Mouse (Mus musculus) cerebellum, adult 2 months (tissue): ENCODE measurements around the gene Phlda2. TPM values are rescaled to one million over a fixed set of nuclear protein-coding genes. Genes with fewer than 3 reads are reported as not detected.

Experiments
- DNase-seq, 2 experiments: peaks; one replicate each; pipeline ENCODE4 v3.0.0; 2021
- H3K27ac ChIP-seq: fragments of 200-500 bp; 2 replicates; pipeline ENCODE4 v1.5.1; 2012; ENCODE audit warnings: low read length, control low read depth, inconsistent platforms; ENCODE audit not compliant: insufficient read depth
- H3K27me3 ChIP-seq: fragments of 200-500 bp; 2 replicates; pipeline ENCODE4 v1.6.1; 2012; ENCODE audit warnings: inconsistent platforms, mild to moderate bottlenecking, low read length, moderate library complexity; ENCODE audit not compliant: control insufficient read depth, insufficient read depth
- H3K4me1 ChIP-seq: fragments of 200-500 bp; 2 replicates; pipeline ENCODE4 v1.6.1; 2011; ENCODE audit warnings: low read length; ENCODE audit not compliant: control insufficient read depth, insufficient read depth
- H3K4me3 ChIP-seq: fragments of 200-500 bp; replicated peaks from 2 replicates; pipeline ENCODE3; 2011; ENCODE audit warnings: mild to moderate bottlenecking, low read depth, low read length, control low read depth; ENCODE audit not compliant: insufficient read depth
- CTCF ChIP-seq: fragments of 200-500 bp; IDR thresholded peaks from 2 replicates; pipeline ENCODE4 v1.5.1; 2011; ENCODE audit warnings: low read depth, mild to moderate bottlenecking, control low read depth, low read length, moderate library complexity, borderline replicate concordance; ENCODE audit not compliant: insufficient read depth
- POLR2A ChIP-seq: fragments of 200-500 bp; IDR thresholded peaks from 2 replicates; pipeline ENCODE4 v1.6.1; 2011; ENCODE audit warnings: low read length, control low read depth, borderline replicate concordance; ENCODE audit not compliant: insufficient read depth
- WGBS: fragments of 180-500 bp; shearing (Covaris S2); methylation state at CpG from one replicate; pipeline ENCODE4 v1.1.7; 2018; 5-methylcytosine and 5-hydroxymethylcytosine counted together
- polyA plus RNA-seq: library from polyadenylated mRNA; depleted of rRNA; stranded (reverse); fragments of >200 nt; gene quantifications from 2 replicates; pipeline ENCODE4 v1.2.3, GENCODE M21; 2012

Gene Phlda2
- polyA plus RNA-seq, 1 experiment, result not detected

DNA sequence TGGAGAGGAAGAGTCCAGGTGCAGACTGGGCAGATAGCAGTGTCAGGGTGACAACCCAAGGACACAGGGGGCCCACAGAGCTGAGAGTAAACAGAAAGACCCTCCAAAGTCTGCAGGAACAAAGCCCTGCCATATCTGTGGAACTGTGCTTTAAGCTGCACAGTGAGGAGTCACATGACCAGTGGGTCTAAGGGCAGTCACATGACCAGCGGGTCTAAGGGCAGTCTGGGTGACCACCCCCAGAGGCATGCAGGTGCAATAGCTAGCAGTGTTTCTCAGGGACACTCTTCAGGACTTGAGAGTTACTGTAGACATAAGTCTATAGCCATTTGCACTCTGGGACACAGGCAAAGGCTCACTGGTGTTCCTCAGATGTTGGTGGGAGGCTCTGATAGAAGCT lies 6.6 kb upstream of the Phlda2 start:
- Histone ChIP-seq H3K4me1 (no peaks in the 10 kb centered on the region), H3K4me3 (no peak overlapping the region), H3K27me3 (no peaks in the 10 kb centered on the region), H3K27ac (no peak overlapping the region)
- TF ChIP-seq POLR2A (no peak), CTCF (no peak)
- WGBS, result 88% methylated on average over 1 of the region's 1 CpGs
- DNase-seq, result no peak

DNA sequence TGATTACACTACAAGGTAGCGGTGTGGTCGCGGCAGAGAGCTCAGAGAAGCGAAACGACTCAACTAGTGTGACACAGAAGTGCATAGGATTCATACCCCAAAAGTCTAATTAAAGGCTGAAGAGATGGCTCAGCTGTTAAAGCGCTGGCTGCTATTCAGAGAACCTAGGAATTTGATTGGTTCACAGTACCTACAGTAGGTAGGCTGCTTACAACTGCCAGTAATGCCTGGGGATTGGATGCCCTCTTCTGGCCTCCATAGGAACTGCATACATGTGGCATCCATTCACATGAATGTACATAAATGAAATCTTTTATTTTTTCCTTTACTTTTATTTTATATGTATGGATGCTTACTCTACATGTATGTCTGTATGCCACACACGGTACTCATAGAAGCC lies 3.7 kb upstream of the Phlda2 start:
- Histone ChIP-seq H3K27me3 (peaks cover 5% of the 10 kb centered on the region; the same call in 1 of the 2 replicates), H3K4me1 (no peaks in the 10 kb centered on the region), H3K4me3 (no peak overlapping the region), H3K27ac (no peak overlapping the region)
- peak; percentile 15 to 24 for DNase-seq
- 37% methylated on average over 7 of the region's 7 CpGs for WGBS
- TF ChIP-seq CTCF (peak; percentile 44; the same call in 1 of the 2 replicates), POLR2A (no peak)

- Histone ChIP-seq H3K27ac (no peak overlapping the region), H3K4me1 (no peaks in the 10 kb centered on the region), H3K4me3 (no peak overlapping the region), H3K27me3 (peaks cover 5% of the 10 kb centered on the region; the same call in 1 of the 2 replicates)
- no peak for DNase-seq
- WGBS, result 73% methylated on average over 7 of the region's 7 CpGs
- TF ChIP-seq CTCF, result no peak
- no peak for TF ChIP-seq POLR2A
These were observed 3.3 kb upstream of the Phlda2 start for GRCm38 (mm10) chr7:143506271-143506670.

- peak; percentile 43; the same call in 1 of the 2 replicates for TF ChIP-seq CTCF
- no peak for TF ChIP-seq POLR2A
- 32% methylated on average over 11 of the region's 11 CpGs for WGBS
- peak; percentile 32 to 47 for DNase-seq
- Histone ChIP-seq H3K4me1 (no peaks in the 10 kb centered on the region), H3K4me3 (no peak overlapping the region), H3K27ac (no peak overlapping the region), H3K27me3 (peaks cover 5% of the 10 kb centered on the region; the same call in 1 of the 2 replicates)
These were observed 2.9 kb upstream of the Phlda2 start for GRCm38 (mm10) chr7:143505823-143506222.

GRCm38 (mm10) chr7:143505411-143505810 lies 2.5 kb upstream of the Phlda2 start:
- WGBS, result 89% methylated on average over 2 of the region's 2 CpGs
- no peak for DNase-seq
- Histone ChIP-seq H3K4me3 (no peak overlapping the region), H3K27me3 (peaks cover 5% of the 10 kb centered on the region; the same call in 1 of the 2 replicates), H3K4me1 (no peaks in the 10 kb centered on the region), H3K27ac (no peak overlapping the region)
- no peak for TF ChIP-seq CTCF
- no peak for TF ChIP-seq POLR2A

DNA sequence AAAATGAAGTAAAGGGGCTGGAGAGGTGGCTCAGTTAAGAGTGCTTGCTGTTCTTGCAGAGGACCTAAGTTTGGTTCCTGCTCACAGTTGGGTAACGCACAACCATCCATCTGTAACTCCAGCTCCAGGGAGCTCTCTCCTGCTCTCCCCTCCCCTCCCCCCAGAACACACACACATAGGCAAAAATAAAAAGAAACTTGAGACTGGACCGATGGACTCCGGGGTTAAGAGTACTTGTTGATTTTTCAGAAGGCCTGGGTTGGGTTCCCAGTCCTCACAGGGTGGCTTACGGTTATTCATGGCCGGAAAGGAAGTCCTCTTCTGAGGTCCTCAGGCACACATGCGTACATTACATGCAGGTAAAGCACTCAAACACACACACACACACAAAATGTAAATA lies 976 bp upstream of the Phlda2 start:
- WGBS, result 91% methylated on average over 6 of the region's 6 CpGs

DNA sequence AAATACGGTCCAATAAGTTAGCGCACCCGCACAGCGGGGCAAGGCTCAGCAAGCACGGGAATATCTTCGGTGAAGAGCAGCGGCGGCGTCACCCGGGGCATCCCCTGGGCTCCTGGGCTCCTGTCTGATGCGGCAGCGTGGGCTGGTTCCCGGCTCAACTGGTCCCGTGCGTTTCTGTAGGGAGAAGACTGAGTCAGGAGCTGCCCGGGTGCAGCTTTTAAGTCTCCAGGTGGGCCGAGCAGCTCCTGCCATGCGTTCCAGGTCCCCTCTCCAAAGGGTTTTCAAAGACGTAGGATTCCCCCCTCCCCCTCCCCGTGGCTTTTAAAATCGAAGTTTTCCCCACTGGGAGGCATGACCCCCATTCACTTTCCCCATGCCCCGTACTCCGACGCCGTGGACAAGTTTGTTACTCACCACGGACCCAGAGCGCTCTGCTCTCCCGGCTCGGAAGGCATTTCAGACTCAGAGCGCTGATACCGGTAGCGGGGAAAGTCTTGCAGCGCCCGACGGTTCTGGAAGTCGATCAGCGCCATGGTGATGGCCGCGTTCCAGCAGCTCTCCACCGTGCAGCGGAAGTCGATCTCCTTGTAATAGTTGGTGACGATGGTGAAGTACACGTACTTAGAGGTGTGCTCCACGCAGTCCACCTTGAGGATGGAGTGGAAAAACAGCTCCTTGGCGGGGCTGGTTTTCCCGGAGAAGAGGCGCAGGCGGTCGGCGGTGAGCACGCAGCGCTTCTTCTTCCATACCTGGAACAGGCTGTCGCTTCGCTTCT lies 1.1 kb downstream of the Phlda2 start:
- WGBS, result 3% methylated on average over 55 of the region's 55 CpGs
- peaks cover 6% of the 10 kb centered on the region; the same call in 1 of the 2 replicates for H3K27me3 ChIP-seq
- H3K4me1 ChIP-seq, result no peaks in the 10 kb centered on the region
- TF ChIP-seq CTCF, result no peak
- no peak for TF ChIP-seq POLR2A
- H3K27ac ChIP-seq, result no peak overlapping the region
- H3K4me3 ChIP-seq, result peak overlapping the region; percentile 20
- DNase-seq, result peak in 1 of 2 experiments; percentile 24

More for the DNA sequence above, 976 bp upstream of the Phlda2 start:
- H3K4me1 ChIP-seq, result no peaks in the 10 kb centered on the region
- H3K27ac ChIP-seq, result no peak overlapping the region
- DNase-seq, result no peak
- no peak overlapping the region for H3K4me3 ChIP-seq
- peaks cover 6% of the 10 kb centered on the region; the same call in 1 of the 2 replicates for H3K27me3 ChIP-seq
- TF ChIP-seq CTCF, result no peak
- TF ChIP-seq POLR2A, result no peak

GRCm38 (mm10) chr7:143500912-143501311 lies 2.0 kb downstream of the Phlda2 start:
- 74% methylated on average over 2 of the region's 2 CpGs for WGBS
- no peak overlapping the region for H3K27ac ChIP-seq
- DNase-seq, result no peak
- H3K4me1 ChIP-seq, result no peaks in the 10 kb centered on the region
- H3K27me3 ChIP-seq, result peaks cover 6% of the 10 kb centered on the region; the same call in 1 of the 2 replicates
- H3K4me3 ChIP-seq, result no peak overlapping the region
- TF ChIP-seq POLR2A (no peak), CTCF (no peak)
